Mouse (Mus musculus): ENCODE measurements around the gene Gm21188. TPM values are rescaled to one million over a fixed set of nuclear protein-coding genes. Genes with fewer than 3 reads are reported as not detected.

The Gm21188 gene
- polyA plus RNA-seq, 1 experiment from 2014 or later = not detected

Other genes with a start within 250 kb of the Gm21188 start
- gene AF067063, start 222.0 kb downstream of the Gm21188 start, polyA plus RNA-seq (2016; fragmentation: Nextera tagmentation; extraction: Ambion mirVana) = not detected in 2 replicates
- not detected in 2 replicates for gene D13Ertd608e, start 216.2 kb downstream of the Gm21188 start, polyA plus RNA-seq (2016; fragmentation: Nextera tagmentation; extraction: Ambion mirVana)
- gene Tcstv1, start 157.4 kb downstream of the Gm21188 start, polyA plus RNA-seq (2016; fragmentation: Nextera tagmentation; extraction: Ambion mirVana) = not detected in 2 replicates
- not detected in 2 replicates for gene Gm21761, start 122.9 kb downstream of the Gm21188 start, polyA plus RNA-seq (2016; fragmentation: Nextera tagmentation; extraction: Ambion mirVana)
- not detected in 2 replicates for gene B020031M17Rik, start 101.4 kb downstream of the Gm21188 start, polyA plus RNA-seq (2016; fragmentation: Nextera tagmentation; extraction: Ambion mirVana)
- not detected in 2 replicates for gene Gm36079, start 25.2 kb downstream of the Gm21188 start, polyA plus RNA-seq (2016; fragmentation: Nextera tagmentation; extraction: Ambion mirVana)
- gene Gm20767, start 88.1 kb upstream of the Gm21188 start, polyA plus RNA-seq (2016; fragmentation: Nextera tagmentation; extraction: Ambion mirVana) = not detected in 2 replicates
- gene Gm21818, start 120.2 kb upstream of the Gm21188 start, polyA plus RNA-seq (2016; fragmentation: Nextera tagmentation; extraction: Ambion mirVana) = not detected in 2 replicates
- gene Gm21762, start 163.8 kb upstream of the Gm21188 start, polyA plus RNA-seq (2016; fragmentation: Nextera tagmentation; extraction: Ambion mirVana) = not detected in 2 replicates
- gene Gm21731, start 186.9 kb upstream of the Gm21188 start, polyA plus RNA-seq (2016; fragmentation: Nextera tagmentation; extraction: Ambion mirVana) = not detected in 2 replicates
- not detected in 2 replicates for gene AF067061, start 210.9 kb upstream of the Gm21188 start, polyA plus RNA-seq (2016; fragmentation: Nextera tagmentation; extraction: Ambion mirVana)
- gene BC147527, start 248.2 kb upstream of the Gm21188 start, polyA plus RNA-seq (2016; fragmentation: Nextera tagmentation; extraction: Ambion mirVana) = 0.18 TPM in 1 of 2 replicates, not detected in the other

Measured in embryonic facial prominence, embryonic 12.5 days (tissue).